Mouse (Mus musculus) small intestine, adult 2 months (tissue): ENCODE results near the gene Vsig10l.

Experiments
- CTCF ChIP-seq: fragments of 200-500 bp; IDR thresholded peaks from 2 replicates; pipeline ENCODE4 v1.5.1; 2012; ENCODE audit warnings: low read depth, mild to moderate bottlenecking, control low read depth, inconsistent platforms, low read length, moderate library complexity, mixed read lengths; ENCODE audit not compliant: insufficient replicate concordance, insufficient read length; ENCODE audit errors: extremely low read depth
- POLR2A ChIP-seq: fragments of 200-500 bp; IDR thresholded peaks from 2 replicates; pipeline ENCODE4 v1.6.1; 2012; ENCODE audit warnings: low read depth, mild to moderate bottlenecking, control low read depth, inconsistent platforms, low read length, moderate library complexity

DNA sequence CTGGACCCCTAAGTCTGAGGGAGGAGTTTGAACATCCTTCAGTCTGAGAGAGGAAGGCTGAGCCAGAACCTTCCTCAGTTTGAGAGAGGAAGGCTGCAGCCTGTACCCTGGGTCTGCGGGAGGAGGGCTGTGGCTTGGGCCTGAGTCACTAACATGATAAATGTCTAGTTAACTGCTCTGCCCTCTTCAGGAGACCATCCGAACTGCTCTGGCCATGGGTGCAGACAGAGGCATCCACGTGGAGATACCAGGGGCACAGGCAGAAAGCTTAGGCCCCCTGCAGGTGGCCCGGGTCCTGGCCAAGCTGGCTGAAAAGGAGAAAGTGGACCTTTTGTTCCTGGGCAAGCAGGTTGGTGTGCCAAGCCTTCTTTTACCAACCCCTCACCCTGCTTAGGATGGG, 10.3 kb upstream of the Vsig10l start:
- TF ChIP-seq CTCF (no peak), POLR2A (no peak)
